Mouse (Mus musculus): Measurements from ENCODE around the gene Cyp11a1. TPM values are rescaled to one million over a fixed set of nuclear protein-coding genes. Genes with fewer than 3 reads are reported as not detected.

Gene Cyp11a1
- polyA plus RNA-seq, 1 experiment from 2014 or later, result 7.6 TPM

DNA sequence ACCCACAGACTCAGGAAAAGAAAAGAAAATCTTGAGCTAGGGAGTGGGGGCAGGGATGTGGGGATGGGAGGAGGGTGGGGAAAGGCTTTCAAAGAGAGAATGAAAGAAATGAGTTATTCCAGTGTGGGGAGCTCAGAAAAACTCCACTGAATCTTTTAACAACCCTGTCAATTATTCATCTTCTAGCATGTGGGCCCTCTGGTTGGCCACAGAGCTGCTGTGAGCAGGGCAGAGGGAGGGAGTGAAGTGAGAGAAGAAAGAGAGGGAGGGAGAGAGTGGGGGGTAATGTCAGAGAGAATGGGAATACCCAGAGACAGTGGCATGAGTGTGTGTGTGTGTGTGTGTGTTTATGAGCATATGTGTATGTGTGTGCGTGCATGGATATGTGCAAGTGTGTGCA is 47.8 kb downstream of the Cyp11a1 start:
- no peak overlapping the region for H3K27ac ChIP-seq (ENCODE audit: low read length)
- WGBS, result 85% methylated on average over 1 of the region's 1 CpGs
- no peak for ATAC-seq (ENCODE audit: insufficient read depth, low FRiP score)

DNA sequence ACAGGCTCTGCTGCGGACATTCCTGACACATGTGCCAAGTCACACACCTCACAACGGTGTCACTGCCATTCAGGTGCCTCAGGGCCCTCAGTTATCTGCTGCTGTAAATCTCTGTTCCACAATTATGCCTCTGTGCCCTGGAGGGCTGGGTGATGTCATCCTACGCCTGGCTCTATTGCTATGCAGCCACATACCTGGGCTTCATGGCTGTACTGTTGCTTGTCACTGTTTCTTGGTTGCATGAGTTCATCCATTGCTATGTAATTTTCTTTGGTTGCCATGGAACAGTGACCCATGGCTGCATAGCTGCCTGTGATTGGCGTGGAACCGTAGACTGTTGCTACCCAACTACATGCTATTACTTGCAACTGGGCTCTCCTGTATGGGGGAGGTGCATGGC is 49.5 kb downstream of the Cyp11a1 start:
- H3K27ac ChIP-seq (ENCODE audit: low read length), result no peak overlapping the region
- no peaks in the 10 kb centered on the region for H3K36me3 ChIP-seq (ENCODE audit: control insufficient read depth, insufficient read depth, low read length)
- no peak overlapping the region for H3K4me3 ChIP-seq (replicated peaks; ENCODE audit: low read length)
- H3K27me3 ChIP-seq (ENCODE audit: control insufficient read depth, insufficient read depth, low read length), result no peaks in the 10 kb centered on the region; the same call in none of the 2 replicates
- H3K4me2 ChIP-seq (ENCODE audit: low read depth, low read length), result no peak overlapping the region
- no peak overlapping the region for H3K9ac ChIP-seq (ENCODE audit: low read length)
- 74% methylated on average over 5 of the region's 5 CpGs for whole genome bisulfite sequencing
- no peaks in the 10 kb centered on the region for H3K4me1 ChIP-seq (ENCODE audit: control insufficient read depth, insufficient read depth, low read length)
- no peak for ATAC-seq (ENCODE audit: insufficient read depth, low FRiP score)
- H3K9me3 ChIP-seq (replicated peaks; ENCODE audit: control insufficient read depth, low read length), result no peaks in the 10 kb centered on the region

More for the DNA sequence above, 47.8 kb downstream of the Cyp11a1 start:
- H3K9ac ChIP-seq (ENCODE audit: low read length), result no peak overlapping the region
- no peaks in the 10 kb centered on the region for H3K36me3 ChIP-seq (ENCODE audit: control insufficient read depth, insufficient read depth, low read length)
- no peaks in the 10 kb centered on the region for H3K4me1 ChIP-seq (ENCODE audit: control insufficient read depth, insufficient read depth, low read length)
- H3K27me3 ChIP-seq (ENCODE audit: control insufficient read depth, insufficient read depth, low read length), result peaks cover 2% of the 10 kb centered on the region; the same call in 1 of the 2 replicates
- no peaks in the 10 kb centered on the region for H3K9me3 ChIP-seq (replicated peaks; ENCODE audit: control insufficient read depth, low read length)
- H3K4me3 ChIP-seq (replicated peaks; ENCODE audit: low read length), result no peak overlapping the region
- no peak overlapping the region for H3K4me2 ChIP-seq (ENCODE audit: low read depth, low read length)

- no peaks in the 10 kb centered on the region for H3K36me3 ChIP-seq (ENCODE audit: control insufficient read depth, insufficient read depth, low read length)
- no peaks in the 10 kb centered on the region; the same call in 1 of the 2 replicates for H3K27me3 ChIP-seq (ENCODE audit: control insufficient read depth, insufficient read depth, low read length)
- no peak overlapping the region for H3K4me2 ChIP-seq (ENCODE audit: low read depth, low read length)
- H3K9ac ChIP-seq (ENCODE audit: low read length), result no peak overlapping the region
- no peak for ATAC-seq (ENCODE audit: insufficient read depth, low FRiP score)
- no peak overlapping the region for H3K4me3 ChIP-seq (replicated peaks; ENCODE audit: low read length)
- no peaks in the 10 kb centered on the region for H3K4me1 ChIP-seq (ENCODE audit: control insufficient read depth, insufficient read depth, low read length)
- H3K27ac ChIP-seq (ENCODE audit: low read length), result no peak overlapping the region
- no peaks in the 10 kb centered on the region for H3K9me3 ChIP-seq (replicated peaks; ENCODE audit: control insufficient read depth, low read length)
- WGBS, result 58% methylated on average over 1 of the region's 1 CpGs
Measured at GRCm38 (mm10) chr9:58059920-58060319, 53.7 kb downstream of the Cyp11a1 start.

DNA sequence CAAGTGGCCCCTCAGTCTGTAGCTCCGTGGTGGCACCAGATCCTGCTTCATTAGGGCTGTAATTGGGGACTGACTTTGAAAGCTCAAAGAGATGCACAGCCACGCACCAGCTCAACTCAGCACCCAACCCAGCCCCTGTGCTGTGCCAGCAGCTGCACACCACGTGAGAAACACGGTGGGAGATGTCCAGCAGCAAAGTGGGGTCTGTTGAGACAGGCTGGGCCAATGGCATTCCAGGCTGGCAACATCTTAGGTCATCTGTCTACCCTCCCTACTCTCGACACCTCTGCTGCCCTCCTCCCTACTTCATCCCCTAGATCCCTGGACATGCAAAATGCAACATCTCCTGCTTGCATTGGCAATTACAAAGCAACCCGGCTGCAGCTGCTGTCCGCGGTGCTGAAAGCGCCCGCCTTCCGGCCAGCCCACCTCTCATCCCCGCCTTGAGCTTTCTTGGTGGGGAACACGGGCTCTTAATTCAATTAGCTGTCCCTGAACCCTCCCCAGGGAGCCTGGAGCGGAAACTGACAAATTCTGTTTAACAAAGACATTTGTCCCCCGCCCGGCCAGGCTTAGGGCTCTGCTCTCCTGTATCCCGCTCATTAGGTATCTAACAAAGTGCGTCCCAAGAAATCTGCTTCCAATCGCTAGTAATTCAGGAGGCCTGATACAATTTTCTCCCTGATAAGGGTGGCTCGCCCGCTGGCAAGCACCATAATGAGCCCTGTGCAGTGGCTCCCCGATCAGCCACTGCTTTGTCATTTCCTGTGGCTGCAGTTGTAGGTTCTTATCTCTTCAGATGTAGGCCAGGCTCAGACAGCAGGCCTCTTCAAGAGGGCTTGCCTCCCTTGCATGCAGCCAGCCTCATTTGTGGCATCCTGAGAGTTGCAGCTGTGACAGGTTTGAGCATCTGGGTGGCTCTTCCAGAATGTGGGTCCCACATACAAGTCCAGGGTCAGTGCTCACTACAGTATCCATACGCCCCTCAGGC is 54.8 kb downstream of the Cyp11a1 start:
- no peak overlapping the region for H3K27ac ChIP-seq (ENCODE audit: low read length)
- ATAC-seq (ENCODE audit: insufficient read depth, low FRiP score), result no peak
- H3K4me2 ChIP-seq (ENCODE audit: low read depth, low read length), result no peak overlapping the region
- no peaks in the 10 kb centered on the region for H3K9me3 ChIP-seq (replicated peaks; ENCODE audit: control insufficient read depth, low read length)
- H3K9ac ChIP-seq (ENCODE audit: low read length), result no peak overlapping the region
- no peak overlapping the region for H3K4me3 ChIP-seq (replicated peaks; ENCODE audit: low read length)
- no peaks in the 10 kb centered on the region for H3K36me3 ChIP-seq (ENCODE audit: control insufficient read depth, insufficient read depth, low read length)
- no peaks in the 10 kb centered on the region; the same call in 1 of the 2 replicates for H3K27me3 ChIP-seq (ENCODE audit: control insufficient read depth, insufficient read depth, low read length)
- WGBS, result 11% methylated on average over 23 of the region's 23 CpGs
- H3K4me1 ChIP-seq (ENCODE audit: control insufficient read depth, insufficient read depth, low read length), result no peaks in the 10 kb centered on the region

- Histone ChIP-seq H3K9ac (ENCODE audit: low read length) (no peak within 1 kb of the TSS), H3K4me2 (ENCODE audit: low read depth, low read length) (no peak within 1 kb of the TSS), H3K4me1 (ENCODE audit: control insufficient read depth, insufficient read depth, low read length) (no peaks in the 10 kb centered on the region), H3K36me3 (ENCODE audit: control insufficient read depth, insufficient read depth, low read length) (no peaks in the 10 kb centered on the region), H3K27ac (ENCODE audit: low read length) (no peak within 1 kb of the TSS), H3K27me3 (ENCODE audit: control insufficient read depth, insufficient read depth, low read length) (no peaks in the 10 kb centered on the region; the same call in 1 of the 2 replicates), H3K9me3 (replicated peaks; ENCODE audit: control insufficient read depth, low read length) (no peaks in the 10 kb centered on the region), H3K4me3 (replicated peaks; ENCODE audit: low read length) (no peak within 1 kb of the TSS)
- WGBS, result 7% methylated on average over 3 of the region's 3 CpGs
- ATAC-seq (ENCODE audit: insufficient read depth, low FRiP score), result no peak
Measured at GRCm38 (mm10) chr9:58063531-58063930, 57.3 kb downstream of the Cyp11a1 start, which contains the start of gene Stra6. Stra6 (plus strand) TSS chr9:58063788.

GRCm38 (mm10) chr9:58065532-58065931 is 59.3 kb downstream of the Cyp11a1 start:
- Histone ChIP-seq H3K4me2 (ENCODE audit: low read depth, low read length) (no peak overlapping the region), H3K4me3 (replicated peaks; ENCODE audit: low read length) (no peak overlapping the region), H3K36me3 (ENCODE audit: control insufficient read depth, insufficient read depth, low read length) (no peaks in the 10 kb centered on the region), H3K9me3 (replicated peaks; ENCODE audit: control insufficient read depth, low read length) (no peaks in the 10 kb centered on the region), H3K9ac (ENCODE audit: low read length) (no peak overlapping the region), H3K27ac (ENCODE audit: low read length) (no peak overlapping the region), H3K4me1 (ENCODE audit: control insufficient read depth, insufficient read depth, low read length) (no peaks in the 10 kb centered on the region), H3K27me3 (ENCODE audit: control insufficient read depth, insufficient read depth, low read length) (no peaks in the 10 kb centered on the region)
- no peak for ATAC-seq (ENCODE audit: insufficient read depth, low FRiP score)
- WGBS, result 29% methylated on average over 6 of the region's 6 CpGs

DNA sequence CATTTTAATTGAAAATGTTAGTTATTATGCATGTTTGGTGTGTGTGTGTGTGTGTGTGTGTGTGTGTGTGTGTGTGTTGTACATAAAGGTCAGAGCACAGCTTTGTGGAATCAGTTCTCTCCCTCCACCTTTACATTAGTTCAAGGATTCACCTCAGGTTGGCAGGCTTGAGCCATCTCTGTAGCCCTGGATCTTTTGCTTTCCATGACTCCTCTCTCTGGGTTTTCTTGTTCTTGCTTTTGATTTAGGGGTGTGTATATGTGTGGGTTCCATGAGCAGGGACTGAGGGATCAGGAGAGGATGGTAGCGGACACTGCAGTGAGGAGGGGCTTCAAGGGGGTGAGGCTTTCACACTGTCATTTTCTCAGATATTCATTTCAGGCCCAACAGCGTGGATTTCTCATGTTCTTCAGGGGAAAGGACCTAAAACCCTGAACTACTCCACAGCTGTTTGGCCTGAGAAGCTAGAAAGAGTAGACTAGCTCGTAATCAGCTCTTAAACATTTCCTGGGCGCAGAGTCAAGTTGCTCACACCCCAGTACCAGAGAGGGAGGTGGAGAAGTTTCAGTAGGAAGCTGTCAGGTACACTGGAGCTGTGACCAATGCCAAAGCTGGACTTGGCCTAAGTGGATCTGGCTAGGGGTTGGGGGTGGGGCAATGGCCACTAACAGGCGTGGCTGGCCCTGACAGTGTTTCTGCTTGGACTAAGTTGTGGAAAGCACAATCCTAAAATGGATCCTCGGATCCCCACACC is 59.9 kb downstream of the Cyp11a1 start:
- H3K4me1 ChIP-seq (ENCODE audit: control insufficient read depth, insufficient read depth, low read length), result no peaks in the 10 kb centered on the region
- ATAC-seq (ENCODE audit: insufficient read depth, low FRiP score), result no peak
- H3K9ac ChIP-seq (ENCODE audit: low read length), result no peak overlapping the region
- no peak overlapping the region for H3K4me3 ChIP-seq (replicated peaks; ENCODE audit: low read length)
- no peak overlapping the region for H3K4me2 ChIP-seq (ENCODE audit: low read depth, low read length)
- no peaks in the 10 kb centered on the region for H3K36me3 ChIP-seq (ENCODE audit: control insufficient read depth, insufficient read depth, low read length)
- 68% methylated on average over 6 of the region's 6 CpGs for WGBS
- no peak overlapping the region for H3K27ac ChIP-seq (ENCODE audit: low read length)
- H3K9me3 ChIP-seq (replicated peaks; ENCODE audit: control insufficient read depth, low read length), result no peaks in the 10 kb centered on the region
- H3K27me3 ChIP-seq (ENCODE audit: control insufficient read depth, insufficient read depth, low read length), result no peaks in the 10 kb centered on the region

GRCm38 (mm10) chr9:58066731-58067095 is 60.5 kb downstream of the Cyp11a1 start:
- Histone ChIP-seq H3K36me3 (ENCODE audit: control insufficient read depth, insufficient read depth, low read length) (no peaks in the 10 kb centered on the region), H3K27ac (ENCODE audit: low read length) (no peak overlapping the region), H3K27me3 (ENCODE audit: control insufficient read depth, insufficient read depth, low read length) (no peaks in the 10 kb centered on the region), H3K4me1 (ENCODE audit: control insufficient read depth, insufficient read depth, low read length) (no peaks in the 10 kb centered on the region), H3K9me3 (replicated peaks; ENCODE audit: control insufficient read depth, low read length) (no peaks in the 10 kb centered on the region), H3K4me3 (replicated peaks; ENCODE audit: low read length) (no peak overlapping the region), H3K9ac (ENCODE audit: low read length) (no peak overlapping the region), H3K4me2 (ENCODE audit: low read depth, low read length) (no peak overlapping the region)
- no peak for ATAC-seq (ENCODE audit: insufficient read depth, low FRiP score)
- 67% methylated on average over 6 of the region's 6 CpGs for WGBS

- Histone ChIP-seq H3K27ac (ENCODE audit: low read length) (no peak overlapping the region), H3K9me3 (replicated peaks; ENCODE audit: control insufficient read depth, low read length) (no peaks in the 10 kb centered on the region), H3K36me3 (ENCODE audit: control insufficient read depth, insufficient read depth, low read length) (no peaks in the 10 kb centered on the region), H3K27me3 (ENCODE audit: control insufficient read depth, insufficient read depth, low read length) (no peaks in the 10 kb centered on the region), H3K4me1 (ENCODE audit: control insufficient read depth, insufficient read depth, low read length) (no peaks in the 10 kb centered on the region), H3K4me2 (ENCODE audit: low read depth, low read length) (no peak overlapping the region), H3K9ac (ENCODE audit: low read length) (no peak overlapping the region), H3K4me3 (replicated peaks; ENCODE audit: low read length) (no peak overlapping the region)
- 80% methylated on average over 3 of the region's 3 CpGs for WGBS
- ATAC-seq (ENCODE audit: insufficient read depth, low FRiP score), result no peak
Measured at GRCm38 (mm10) chr9:58067546-58067945, 61.3 kb downstream of the Cyp11a1 start.
